In genomic region chr3:144413821-144414220, GRCm38 (mm10) we compare ENCODE assay signal across 20 mouse cellular contexts.
"Had no signal": no experiment of that assay in that cellular context is flagged by ENCODE, and none has a peak within 500 bp of the region (broad histone marks: within the 10 kb centered on the region; RNA-seq: fewer than 3 reads in every experiment).

No protein-coding gene starts in this region.

- H3K27ac ChIP-seq: limb, embryonic 12.5 days; limb, embryonic 15.5 days; liver, embryonic 14.5 days; macrophage; midbrain, embryonic 15.5 days; neural tube, embryonic 13.5 days; stomach, embryonic 15.5 days had no signal

- H3K4me2 ChIP-seq: limb, embryonic 12.5 days; limb, embryonic 15.5 days; liver, embryonic 11.5 days; lung, embryonic 14.5 days; midbrain, embryonic 15.5 days; neural tube, embryonic 13.5 days; stomach, embryonic 15.5 days had no signal

- H3K9ac ChIP-seq: limb, embryonic 12.5 days; limb, embryonic 15.5 days; liver, embryonic 14.5 days; liver, postnatal 0 days; lung, embryonic 14.5 days; midbrain, embryonic 15.5 days; neural tube, embryonic 13.5 days; stomach, embryonic 15.5 days had no signal

- H3K27me3 ChIP-seq: limb, embryonic 12.5 days; limb, embryonic 15.5 days; midbrain, embryonic 15.5 days; neural tube, embryonic 13.5 days; stomach, embryonic 15.5 days had no signal

- DNase-seq: kidney, postnatal 14 days; kidney, postnatal 4 days; left cerebral cortex, postnatal 4 days; liver, postnatal 0 days; lung, embryonic 14.5 days; retina, postnatal 1 day; right cerebral cortex, postnatal 25 days; spleen, adult 18-20 months; thymus, adult 18-20 months; thymus, postnatal 36 days had no signal

- H3K36me3 ChIP-seq: limb, embryonic 12.5 days; limb, embryonic 15.5 days; midbrain, embryonic 15.5 days; neural tube, embryonic 13.5 days; stomach, embryonic 15.5 days had no signal

- H3K9me3 ChIP-seq: limb, embryonic 12.5 days; limb, embryonic 15.5 days; midbrain, embryonic 15.5 days; neural tube, embryonic 13.5 days; stomach, embryonic 15.5 days had no signal

- ATAC-seq: liver, postnatal 0 days; lung, postnatal 0 days; midbrain, embryonic 15.5 days had no signal

- H3K4me3 ChIP-seq: limb, embryonic 12.5 days; limb, embryonic 15.5 days; midbrain, embryonic 15.5 days; myocyte; neural tube, embryonic 13.5 days; stomach, embryonic 15.5 days had no signal
